Mouse (Mus musculus) ovary, postnatal 10 days (tissue): ENCODE results near the gene Gm11444.

Experiments used
- DNase-seq: peaks from one replicate; pipeline ENCODE4 v3.0.0; 2022; ENCODE audit warnings: low spot score

The Gm11444 gene

DNA sequence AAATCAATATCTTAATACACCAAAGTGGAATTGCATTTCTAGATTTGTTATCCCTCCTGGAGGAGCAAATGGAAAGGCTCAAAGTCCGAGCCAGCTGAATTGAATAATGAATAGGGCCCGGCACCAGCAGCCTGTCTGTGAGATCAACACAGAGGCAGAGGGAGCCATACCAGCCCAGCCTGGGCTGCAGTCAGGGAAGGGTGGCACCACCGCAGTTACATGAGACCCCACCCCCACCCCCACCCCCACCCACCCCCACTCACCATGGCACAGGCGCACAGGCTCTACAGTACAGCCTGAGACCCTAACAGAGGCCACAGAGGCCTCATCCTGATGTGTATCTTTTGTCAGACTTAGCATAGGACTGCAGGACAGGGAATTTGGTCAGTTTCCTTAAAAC, 35.5 kb downstream of the Gm11444 start:
- no peak for DNase-seq

GRCm38 (mm10) chr11:85812201-85812966, 37.7 kb downstream of the Gm11444 start:
- DNase-seq = no peak

DNA sequence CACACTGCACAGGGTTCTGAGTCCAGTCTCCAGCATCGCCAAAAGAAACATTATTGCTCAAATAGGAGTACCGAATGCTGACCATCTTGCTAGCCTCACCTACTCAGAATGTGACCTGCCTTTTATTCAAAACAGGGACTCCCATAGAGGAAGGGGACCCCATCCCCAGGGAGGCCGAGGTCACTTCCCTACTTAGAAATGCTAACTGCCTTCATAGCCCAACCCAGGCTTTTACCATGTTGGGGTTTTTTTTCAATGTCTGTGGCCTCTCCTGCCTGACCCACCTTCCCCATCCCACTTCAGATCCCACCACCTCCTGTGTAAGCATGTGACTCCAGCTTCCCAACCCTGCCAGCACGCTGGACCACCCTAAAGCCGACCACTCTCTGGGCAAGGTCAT, 38.5 kb downstream of the Gm11444 start:
- DNase-seq = no peak

DNA sequence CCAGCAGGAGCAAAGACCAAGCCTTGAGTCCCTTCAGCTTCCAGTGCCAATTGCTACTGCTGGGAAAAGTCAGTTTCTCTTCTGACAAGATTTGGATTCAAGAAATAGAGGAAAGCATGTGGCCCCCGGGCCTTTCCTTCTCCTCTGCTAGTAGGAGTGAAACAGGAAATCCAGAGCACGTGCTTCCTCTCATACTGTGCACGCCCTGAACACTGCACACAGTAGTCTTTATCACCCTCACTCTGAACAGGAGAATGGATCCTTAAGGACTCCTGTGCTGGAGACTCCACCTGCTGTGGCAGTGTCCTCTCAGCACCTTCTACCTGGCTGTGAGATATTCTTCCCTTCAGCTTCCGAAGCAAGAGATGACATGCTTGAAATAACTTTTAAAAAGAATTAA, 38.9 kb downstream of the Gm11444 start:
- no peak for DNase-seq

DNA sequence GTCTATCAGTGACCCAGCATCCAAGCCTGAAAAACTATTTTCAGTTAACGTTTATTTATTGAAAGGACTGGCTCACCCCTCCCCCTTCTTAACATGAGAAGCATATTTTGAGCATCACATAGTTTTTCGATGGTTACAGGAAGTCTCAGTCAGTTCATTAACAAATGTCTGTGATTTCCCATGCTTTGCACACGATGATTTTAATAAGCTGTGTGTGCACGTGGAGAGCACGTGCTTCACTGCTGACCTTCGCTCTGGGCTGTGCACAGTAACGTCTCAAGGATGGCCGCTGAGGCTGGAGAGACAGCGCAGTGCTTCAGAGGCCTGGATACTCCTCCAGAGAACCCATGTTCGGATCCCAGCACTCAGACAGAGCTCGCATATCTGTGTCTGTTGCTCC, 42.8 kb downstream of the Gm11444 start:
- DNase-seq = no peak

- DNase-seq = no peak
These were observed 44.4 kb downstream of the Gm11444 start for GRCm38 (mm10) chr11:85805779-85806178.

GRCm38 (mm10) chr11:85804048-85804447, 46.1 kb downstream of the Gm11444 start:
- DNase-seq = no peak

DNA sequence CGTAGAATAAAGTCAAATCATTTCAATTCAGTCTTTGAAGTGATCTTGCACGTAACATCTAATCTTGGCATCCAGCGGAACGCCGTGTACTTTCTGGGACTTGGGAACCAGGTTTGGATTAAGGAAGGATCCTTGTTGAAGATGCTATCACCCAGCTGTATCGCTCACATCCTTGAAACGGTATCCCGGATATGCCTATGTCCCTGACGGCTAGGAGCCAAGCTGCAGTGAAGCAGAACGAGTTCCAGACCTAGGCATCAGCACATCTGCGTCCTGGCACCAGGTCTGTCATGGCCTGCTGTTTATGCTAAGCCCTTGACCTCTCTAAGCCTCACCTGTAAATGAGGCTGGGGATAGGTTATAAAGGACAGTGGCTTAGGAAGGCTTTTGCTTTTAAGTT, 49.8 kb downstream of the Gm11444 start:
- DNase-seq = no peak

DNA sequence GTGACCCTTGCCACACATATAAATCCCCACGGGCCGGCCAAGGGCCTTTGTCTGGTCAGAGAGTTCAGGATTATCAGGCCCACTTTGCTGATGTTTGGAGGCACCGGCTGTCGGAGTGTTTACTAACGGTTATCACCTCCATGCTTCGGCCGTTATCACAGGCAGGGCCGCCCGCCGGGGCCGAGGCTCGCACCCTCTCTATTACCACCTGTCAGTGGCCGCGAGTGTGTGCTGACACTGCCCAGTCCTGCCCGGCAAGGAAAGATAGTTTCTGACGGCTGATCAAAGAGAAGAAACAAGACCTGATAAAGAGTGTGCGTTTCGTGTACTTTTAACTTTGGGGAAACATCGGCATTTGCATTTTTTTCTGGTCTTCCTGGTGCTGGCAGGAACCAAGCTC, 50.3 kb downstream of the Gm11444 start:
- no peak for DNase-seq

DNA sequence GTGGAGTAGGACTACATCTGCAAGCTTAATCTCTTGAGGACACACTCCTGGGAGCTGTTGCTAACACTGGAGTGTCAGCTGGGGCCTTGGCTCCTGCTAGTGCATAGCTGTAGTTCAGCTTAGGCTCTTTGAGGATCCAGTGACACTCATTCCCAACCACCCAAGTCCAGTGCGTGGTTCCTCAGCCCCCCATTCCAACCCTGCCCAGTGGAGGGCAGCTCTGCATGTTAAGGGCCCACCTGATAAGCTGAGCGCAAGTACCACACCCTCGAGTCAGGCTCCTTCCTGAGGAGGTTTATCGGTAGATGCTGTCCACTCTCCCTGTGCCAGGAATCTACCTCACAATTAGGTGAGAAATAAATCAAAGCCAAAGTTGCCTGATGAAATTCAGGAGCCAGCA, 50.7 kb downstream of the Gm11444 start:
- no peak for DNase-seq
